Mouse (Mus musculus) bone marrow macrophage, adult 2 months (primary cell): ENCODE data around the gene Ednra. TPM values are rescaled to one million over a fixed set of nuclear protein-coding genes. Genes with fewer than 3 reads are reported as not detected.

ENCODE experiments used
- H3K27ac ChIP-seq: 2 replicates; pipeline ENCODE4 v1.5.1; 2012; ENCODE audit warnings: low read depth, low read length; ENCODE audit not compliant: insufficient read depth
- H3K4me1 ChIP-seq: 2 replicates; pipeline ENCODE4 v1.6.1; 2012; ENCODE audit warnings: low read length; ENCODE audit not compliant: control insufficient read depth, insufficient read depth
- H3K4me3 ChIP-seq: 2 replicates; pipeline ENCODE4 v1.5.1; 2012; ENCODE audit warnings: mild to moderate bottlenecking, low read length, moderate library complexity; ENCODE audit not compliant: insufficient read depth
- CTCF ChIP-seq: IDR thresholded peaks from 2 replicates; pipeline ENCODE4 v1.5.1; 2012; ENCODE audit warnings: low read depth, mild to moderate bottlenecking, low read length, moderate library complexity
- POLR2A ChIP-seq: IDR thresholded peaks from 2 replicates; pipeline ENCODE4 v1.6.1; 2012; ENCODE audit warnings: mild to moderate bottlenecking, low read depth, low read length, borderline replicate concordance
- polyA plus RNA-seq: library from polyadenylated mRNA; stranded (reverse); fragments of >200 nt; gene quantifications from 2 replicates; pipeline ENCODE4 v1.2.4, GENCODE M21; 2012; ENCODE audit not compliant: missing spikeins, insufficient read depth, insufficient read length

Ednra gene
- polyA plus RNA-seq, 1 experiment = not detected

DNA sequence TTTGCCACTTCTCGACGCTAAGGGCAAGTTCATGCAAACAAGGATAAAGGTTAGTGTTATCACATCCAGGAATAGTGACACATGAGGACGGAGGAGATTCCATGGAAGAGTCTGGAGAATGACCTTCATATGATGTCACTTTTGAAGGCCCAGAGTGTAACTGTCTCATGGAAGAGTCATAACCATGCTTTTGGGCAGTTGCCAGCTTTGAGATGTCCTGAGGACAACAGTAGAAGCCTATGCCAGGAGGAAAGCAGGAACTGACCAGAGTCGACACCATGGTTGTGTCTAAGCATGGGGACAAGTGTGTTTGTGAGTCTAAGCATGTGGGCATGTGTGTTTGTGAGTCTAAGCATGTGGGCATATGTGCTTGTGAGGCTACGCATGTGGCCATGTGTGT, 56.3 kb downstream of the Ednra start:
- Histone ChIP-seq H3K4me1 (peaks cover 9% of the 10 kb centered on the region), H3K4me3 (no peak overlapping the region)

DNA sequence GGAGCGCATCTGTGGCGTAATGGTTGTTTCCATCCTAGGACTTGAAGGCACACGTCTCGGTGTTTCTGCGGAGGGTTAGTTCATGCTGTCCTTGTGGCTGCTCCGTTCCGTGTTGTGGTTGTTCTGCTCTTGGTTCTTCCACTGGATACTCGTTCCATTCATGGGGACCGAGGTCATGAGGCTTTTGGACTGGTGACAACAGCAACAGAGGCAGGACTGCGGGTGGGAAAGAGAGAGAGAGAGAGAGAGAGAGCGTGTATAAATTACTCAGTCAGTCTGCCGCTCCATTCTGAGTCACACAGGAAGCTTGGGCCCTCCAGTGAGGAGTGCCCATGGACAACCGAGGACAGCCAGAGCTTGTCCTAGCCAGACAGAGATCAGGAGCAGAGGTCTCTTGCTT, 59.4 kb downstream of the Ednra start:
- TF ChIP-seq CTCF = no peak
- TF ChIP-seq POLR2A = no peak
- Histone ChIP-seq H3K4me3 (no peak overlapping the region), H3K27ac (no peak overlapping the region), H3K4me1 (no peaks in the 10 kb centered on the region)

More for the DNA sequence above, 56.3 kb downstream of the Ednra start:
- no peak for TF ChIP-seq CTCF
- no peak for TF ChIP-seq POLR2A
- no peak overlapping the region for H3K27ac ChIP-seq

DNA sequence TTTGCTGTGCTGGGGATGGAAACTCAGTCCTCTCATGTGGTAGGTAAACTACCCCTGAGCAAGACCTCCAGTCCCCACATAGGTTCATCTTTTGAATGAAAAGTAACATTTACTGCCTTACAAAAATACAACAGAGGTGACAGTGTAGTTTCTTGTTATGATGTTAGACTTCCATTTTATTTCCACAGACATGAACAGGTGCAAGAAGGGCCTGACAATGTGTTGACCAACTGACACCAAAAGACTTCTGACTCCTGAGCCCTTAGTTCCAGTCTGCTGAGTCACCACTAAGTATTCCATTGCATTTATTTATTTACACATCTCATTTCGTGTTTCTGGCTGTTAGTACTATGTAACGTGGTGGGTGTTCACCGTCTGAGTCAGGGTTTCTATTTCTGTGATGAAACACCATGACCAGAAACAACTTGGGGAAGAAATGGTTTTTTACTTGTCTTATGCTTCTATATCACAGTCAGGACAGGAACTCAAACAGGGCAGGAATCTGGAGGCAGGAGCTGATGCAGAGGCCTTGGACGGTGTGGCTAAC, 64.7 kb downstream of the Ednra start:
- H3K4me3 ChIP-seq = no peak overlapping the region
- no peak for TF ChIP-seq POLR2A
- TF ChIP-seq CTCF = no peak
- no peaks in the 10 kb centered on the region for H3K4me1 ChIP-seq
- H3K27ac ChIP-seq = no peak overlapping the region

DNA sequence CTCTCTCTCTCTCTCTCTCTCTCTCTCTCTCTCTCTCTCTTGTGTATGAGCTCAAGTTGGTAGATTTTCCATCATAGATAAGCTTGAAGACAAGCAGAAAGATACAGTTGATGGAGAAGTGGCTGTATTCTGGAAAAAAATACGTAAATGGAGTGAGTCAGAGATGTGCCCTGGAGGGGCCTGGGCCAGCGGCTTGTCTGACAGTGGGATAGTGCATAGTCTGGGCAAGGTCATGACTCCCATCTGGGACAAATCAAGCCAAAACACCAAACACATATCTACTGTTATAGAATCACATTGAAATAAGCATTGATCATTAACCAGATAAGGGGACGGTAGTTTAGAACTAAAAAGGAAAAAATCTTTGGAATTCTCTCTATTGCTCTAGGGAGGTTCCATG, 65.9 kb downstream of the Ednra start:
- H3K4me1 ChIP-seq = no peaks in the 10 kb centered on the region
- no peak overlapping the region for H3K27ac ChIP-seq
- no peak for TF ChIP-seq CTCF
- no peak for TF ChIP-seq POLR2A
- H3K4me3 ChIP-seq = no peak overlapping the region

DNA sequence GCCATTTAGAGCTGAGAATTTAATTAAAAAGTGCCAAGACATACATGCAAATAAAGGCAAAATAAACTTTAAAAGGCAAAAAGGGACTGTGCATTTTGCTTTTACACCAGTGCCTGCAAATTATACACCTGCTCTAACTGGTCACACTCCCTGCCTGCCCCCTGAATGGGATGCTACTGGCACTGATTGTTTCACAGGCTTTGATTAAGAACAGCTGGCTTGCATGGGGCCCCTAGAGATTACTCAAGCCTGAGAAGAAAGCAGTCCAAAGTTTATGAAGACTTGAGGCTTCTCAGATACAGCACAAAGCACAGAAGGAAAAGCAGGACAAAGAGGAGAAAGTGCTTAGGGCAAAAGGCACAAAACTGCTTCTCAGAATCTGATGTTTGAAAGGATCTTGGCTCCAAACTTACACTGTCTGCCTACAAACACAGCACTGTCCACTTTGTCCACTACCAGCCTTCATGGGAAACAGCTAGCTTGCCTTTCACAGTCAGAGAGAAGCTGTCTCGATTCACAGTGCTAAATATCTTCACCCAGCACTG, 73.5 kb downstream of the Ednra start:
- H3K27ac ChIP-seq = no peak overlapping the region
- H3K4me1 ChIP-seq = no peaks in the 10 kb centered on the region
- TF ChIP-seq CTCF (no peak), POLR2A (no peak)
- no peak overlapping the region for H3K4me3 ChIP-seq

DNA sequence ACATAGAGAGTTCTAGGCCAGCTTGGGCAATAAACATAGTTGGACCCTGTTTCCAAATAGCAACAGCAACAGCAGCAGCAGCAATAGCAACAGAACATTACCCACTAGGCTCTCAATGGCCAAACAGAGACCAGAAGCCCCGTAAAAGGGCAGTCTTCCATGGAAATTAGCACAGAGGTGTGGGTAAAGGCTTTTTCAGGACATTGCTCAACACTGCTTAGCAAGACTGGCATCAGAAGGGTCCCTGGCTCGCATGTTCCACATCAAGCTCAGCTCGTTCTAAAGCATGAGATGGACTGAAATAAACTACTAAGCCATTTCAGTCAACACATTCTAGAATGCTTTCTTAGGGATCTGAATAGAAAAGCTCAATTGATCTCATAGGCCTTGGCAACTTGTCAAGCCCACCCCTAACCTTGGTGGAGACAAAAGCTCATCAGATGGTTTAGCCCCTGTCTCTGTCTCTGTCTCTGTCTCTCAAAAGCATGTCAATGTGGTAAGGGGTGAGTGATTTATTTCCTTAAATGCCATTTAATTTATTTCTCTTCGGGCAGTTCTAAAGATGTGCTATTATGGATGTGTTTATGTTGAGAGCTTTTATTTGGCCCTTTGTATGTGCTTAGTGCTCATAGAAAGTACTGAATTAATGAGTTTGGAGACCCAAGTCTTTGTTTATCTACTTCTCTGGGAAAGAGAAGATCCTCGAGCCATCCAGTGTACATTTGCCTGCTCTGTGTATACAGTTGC, 84.0 kb downstream of the Ednra start:
- no peaks in the 10 kb centered on the region for H3K4me1 ChIP-seq
- H3K4me3 ChIP-seq = no peak overlapping the region
- no peak overlapping the region for H3K27ac ChIP-seq
- no peak for TF ChIP-seq POLR2A
- TF ChIP-seq CTCF = no peak

DNA sequence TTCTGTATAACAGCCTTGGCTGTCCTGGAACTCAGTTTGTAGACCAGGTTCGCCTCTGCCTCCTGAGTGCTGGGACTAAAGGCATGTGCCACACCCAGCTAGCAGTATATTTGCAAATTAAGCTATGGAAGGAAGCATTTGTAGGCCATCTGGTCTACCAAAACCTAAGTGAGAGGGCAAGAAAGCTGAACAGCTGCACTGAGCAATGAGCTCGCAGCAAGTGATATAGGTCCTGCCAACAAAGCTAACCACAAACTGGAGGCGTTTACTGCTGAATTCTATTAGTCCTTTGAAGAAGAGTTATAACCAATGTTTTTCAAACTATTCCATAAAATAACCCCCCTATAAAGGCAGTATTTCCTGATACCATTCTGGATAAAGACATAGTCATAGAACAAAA, 86.7 kb downstream of the Ednra start:
- H3K4me3 ChIP-seq = no peak overlapping the region
- no peaks in the 10 kb centered on the region for H3K4me1 ChIP-seq
- no peak for TF ChIP-seq POLR2A
- no peak for TF ChIP-seq CTCF
- H3K27ac ChIP-seq = no peak overlapping the region

DNA sequence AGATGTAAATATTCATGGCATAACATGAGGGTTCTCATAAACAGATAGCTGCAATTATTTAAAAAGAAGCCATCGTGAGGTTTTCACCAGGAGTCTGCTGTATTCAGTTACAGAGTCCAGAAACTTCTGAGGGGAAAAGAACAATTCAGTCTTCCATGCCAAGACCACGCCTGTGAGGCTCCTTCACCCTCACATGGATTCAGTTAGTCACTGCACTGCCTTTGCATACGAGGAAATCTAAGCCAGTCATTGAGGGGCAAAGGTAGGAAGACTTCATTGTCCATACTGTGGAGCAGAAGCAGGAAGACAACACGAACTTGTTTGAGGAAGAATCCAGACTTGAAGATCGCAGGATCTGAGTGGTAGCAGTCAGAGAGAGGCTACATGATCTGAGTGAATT, 90.2 kb downstream of the Ednra start:
- Histone ChIP-seq H3K4me1 (no peaks in the 10 kb centered on the region), H3K4me3 (no peak overlapping the region), H3K27ac (no peak overlapping the region)
- TF ChIP-seq POLR2A (no peak), CTCF (no peak)

DNA sequence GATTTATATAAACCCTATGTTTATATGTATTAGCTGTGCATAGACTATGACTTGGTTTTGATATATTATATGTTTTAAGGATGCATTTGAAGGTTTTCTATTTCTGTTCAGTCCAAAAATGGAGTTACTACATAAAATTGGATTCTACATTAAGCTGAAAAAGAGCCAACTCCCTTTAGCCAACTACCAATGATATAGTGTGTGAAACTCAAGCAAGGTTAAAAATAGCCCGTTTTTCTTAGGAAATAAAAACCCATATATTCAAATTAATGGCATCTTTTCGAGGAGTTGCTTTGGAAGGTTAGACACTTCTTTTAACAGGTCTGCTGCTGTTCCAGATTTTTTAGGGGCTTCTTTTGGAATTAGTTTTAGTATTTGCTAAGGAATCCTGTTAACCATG, 91.1 kb downstream of the Ednra start:
- no peak overlapping the region for H3K4me3 ChIP-seq
- H3K27ac ChIP-seq = no peak overlapping the region
- no peak for TF ChIP-seq CTCF
- no peak for TF ChIP-seq POLR2A
- H3K4me1 ChIP-seq = no peaks in the 10 kb centered on the region

DNA sequence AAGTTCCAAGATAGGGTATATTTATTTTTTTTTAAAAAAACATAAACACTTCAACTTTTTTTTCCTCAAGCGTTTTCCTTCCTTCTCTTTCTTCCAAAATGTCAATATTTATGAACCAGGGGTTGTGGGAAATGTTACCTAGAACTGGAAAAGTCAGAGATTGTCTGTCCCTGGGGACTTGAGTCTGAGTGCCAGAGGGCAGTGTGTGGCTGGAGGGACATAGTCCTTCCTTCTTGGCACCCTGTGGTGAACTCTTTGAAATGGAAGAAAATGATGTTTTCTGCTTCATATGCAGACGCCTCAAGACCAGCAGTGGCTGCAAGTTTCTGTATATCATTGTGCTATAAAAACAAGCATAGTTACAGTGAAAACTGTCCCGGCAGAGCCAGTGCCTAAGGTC, 93.6 kb downstream of the Ednra start:
- H3K4me3 ChIP-seq = no peak overlapping the region
- no peak for TF ChIP-seq CTCF
- TF ChIP-seq POLR2A = no peak
- no peak overlapping the region for H3K27ac ChIP-seq

More for the DNA sequence above, 93.6 kb downstream of the Ednra start:
- H3K4me1 ChIP-seq = peaks cover 3% of the 10 kb centered on the region; the same call in 1 of the 2 replicates
